Mouse (Mus musculus) lung, adult 2 months (tissue): ENCODE measurements around the gene Prpf31. TPM values are rescaled to one million over a fixed set of nuclear protein-coding genes. Genes with fewer than 3 reads are reported as not detected.

ENCODE experiments used
- DNase-seq: peaks from one replicate; pipeline ENCODE4 v3.0.0; 2022
- H3K4me1 ChIP-seq: fragments of 200-500 bp; 2 replicates; pipeline ENCODE4 v1.6.1; 2011; ENCODE audit warnings: low read length; ENCODE audit not compliant: control insufficient read depth, insufficient read depth
- H3K4me3 ChIP-seq: fragments of 200-500 bp; replicated peaks from 2 replicates; pipeline ENCODE3; 2011; ENCODE audit warnings: low read depth, mild to moderate bottlenecking, control low read depth, low read length; ENCODE audit errors: extremely low read depth
- CTCF ChIP-seq: fragments of 200-500 bp; IDR thresholded peaks from 2 replicates; pipeline ENCODE4 v1.5.1; 2011; ENCODE audit warnings: mild to moderate bottlenecking, low read length, control low read depth; ENCODE audit not compliant: insufficient read depth
- POLR2A ChIP-seq: fragments of 200-500 bp; IDR thresholded peaks from 2 replicates; pipeline ENCODE4 v1.6.1; 2011; ENCODE audit warnings: low read depth, mild to moderate bottlenecking, control low read depth, low read length, borderline replicate concordance; ENCODE audit errors: extremely low read depth
- WGBS: fragments of 180-500 bp; shearing (Covaris S2); methylation state at CpG from one replicate; pipeline ENCODE4 v1.1.7; 2018; 5-methylcytosine and 5-hydroxymethylcytosine counted together
- polyA plus RNA-seq: library from polyadenylated mRNA; depleted of rRNA; stranded (reverse); fragments of >200 nt; gene quantifications from 2 replicates; pipeline ENCODE4 v1.2.3, GENCODE M21; 2012

The Prpf31 gene
- polyA plus RNA-seq, 1 experiment, result 24.9 TPM

- no peak overlapping the region for H3K4me3 ChIP-seq
- TF ChIP-seq POLR2A (no peak), CTCF (no peak)
- no peaks in the 10 kb centered on the region for H3K4me1 ChIP-seq
- DNase-seq, result no peak
- WGBS, result 88% methylated on average over 14 of the region's 14 CpGs
Measured at GRCm38 (mm10) chr7:3658578-3658977, 28.8 kb downstream of the Prpf31 start.

DNA sequence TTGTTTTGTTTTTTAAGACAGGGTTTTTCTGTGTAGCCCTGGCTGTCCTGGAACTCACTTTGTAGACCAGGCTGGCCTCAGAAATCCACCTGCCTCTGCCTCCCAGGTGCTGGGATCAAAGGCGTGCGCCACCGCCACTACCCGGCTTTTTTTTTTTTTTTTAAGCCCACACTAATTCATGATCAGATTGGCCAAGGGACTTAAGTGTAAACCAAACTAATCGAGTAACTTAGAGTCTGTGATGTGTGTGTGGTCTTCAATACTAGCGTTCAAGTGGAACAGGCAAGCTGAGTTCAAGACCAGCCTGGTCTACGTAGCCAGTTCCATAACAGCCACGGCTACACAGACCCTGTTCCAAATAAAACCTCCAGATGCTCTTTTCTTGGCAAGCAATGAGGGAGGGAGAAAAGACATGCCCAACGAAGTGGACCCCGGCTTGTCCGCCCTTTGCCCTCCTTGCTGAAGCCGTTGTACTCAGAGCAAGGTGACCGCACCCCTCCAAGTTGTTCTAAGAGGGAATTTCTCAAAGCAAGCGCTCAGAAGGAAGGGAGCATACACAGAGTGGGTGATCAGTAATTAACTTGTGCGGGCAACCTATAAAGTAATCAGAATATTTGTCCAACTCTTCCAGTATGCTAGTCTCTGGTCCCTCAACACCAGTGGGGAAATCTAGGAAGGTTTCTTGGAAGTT lies 34.9 kb downstream of the Prpf31 start:
- no peak for DNase-seq
- 20% methylated on average over 15 of the region's 15 CpGs for WGBS
- Histone ChIP-seq H3K4me3 (peak overlapping the region; percentile 89), H3K4me1 (peaks cover 8% of the 10 kb centered on the region)
- TF ChIP-seq CTCF (no peak), POLR2A (no peak)

DNA sequence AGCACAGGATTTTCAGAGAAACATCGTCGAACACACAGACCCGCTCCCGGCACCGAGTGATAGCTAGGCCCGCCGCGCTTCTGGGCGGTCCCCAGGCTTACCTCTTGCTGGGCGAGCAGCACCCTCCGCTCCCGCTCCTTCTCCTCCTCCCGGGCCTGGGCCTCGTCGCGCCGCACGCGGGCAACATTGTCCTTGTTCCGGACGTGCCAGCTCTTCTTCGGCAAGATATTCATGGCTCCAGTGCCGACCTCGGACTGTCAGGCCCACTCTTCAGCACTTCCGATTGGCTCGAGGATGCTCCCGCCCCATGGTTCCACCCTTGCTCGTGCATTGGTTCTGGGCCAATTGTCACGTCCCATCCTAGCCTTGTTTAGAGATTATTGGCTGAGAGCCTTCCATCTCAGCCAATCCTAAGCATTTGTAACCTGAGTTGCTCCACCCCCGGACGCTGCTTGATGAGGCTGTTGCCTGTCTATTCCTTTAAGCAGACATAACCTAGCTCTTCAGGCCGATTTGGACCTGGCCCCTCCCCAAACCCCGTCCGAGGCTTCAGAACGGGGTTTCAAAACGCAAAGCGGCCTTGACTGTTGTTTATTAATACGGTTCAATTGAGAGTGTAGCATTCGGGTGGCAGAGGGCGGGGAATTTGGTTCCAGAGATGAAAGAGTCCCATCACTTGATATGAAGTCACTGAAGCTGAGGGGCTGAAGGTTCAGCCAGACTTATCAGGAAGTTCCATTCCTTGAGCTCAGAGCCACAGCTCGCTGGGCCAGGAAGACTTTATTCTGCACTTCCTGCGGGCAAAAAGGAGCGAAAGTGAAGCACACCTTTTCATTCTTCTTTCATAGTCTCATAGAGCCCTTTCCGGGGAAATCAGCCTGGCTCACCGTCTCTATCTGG lies 35.7 kb downstream of the Prpf31 start, which contains the start of gene Leng1:
Gene Leng1, minus strand, starts transcription at position 626 of the 900 bp plus-strand sequence.
- 2% methylated on average over 45 of the region's 45 CpGs for WGBS
- peak within 1 kb of the TSS; percentile 89 for H3K4me3 ChIP-seq
- peak; percentile 95 for DNase-seq
- no peak for TF ChIP-seq CTCF
- peak; percentile 97; the same call in 1 of the 2 replicates for TF ChIP-seq POLR2A
- peaks cover 8% of the 10 kb centered on the region for H3K4me1 ChIP-seq

GRCm38 (mm10) chr7:3666921-3667391 lies 37.2 kb downstream of the Prpf31 start:
- TF ChIP-seq POLR2A (no peak), CTCF (no peak)
- H3K4me3 ChIP-seq, result no peak overlapping the region
- 29% methylated on average over 14 of the region's 14 CpGs for WGBS

GRCm38 (mm10) chr7:3674507-3675227 lies 44.9 kb downstream of the Prpf31 start:
- DNase-seq, result peak; percentile 76
- WGBS, result 68% methylated on average over 10 of the region's 10 CpGs
- TF ChIP-seq CTCF (peak; percentile 99), POLR2A (no peak)
- Histone ChIP-seq H3K4me1 (no peaks in the 10 kb centered on the region), H3K4me3 (no peak overlapping the region)

More at GRCm38 (mm10) chr7:3666921-3667391, 37.2 kb downstream of the Prpf31 start:
- H3K4me1 ChIP-seq, result peaks cover 8% of the 10 kb centered on the region
- peak; percentile 17 for DNase-seq

GRCm38 (mm10) chr7:3675228-3675548 lies 45.4 kb downstream of the Prpf31 start:
- no peaks in the 10 kb centered on the region for H3K4me1 ChIP-seq
- no peak overlapping the region for H3K4me3 ChIP-seq
- 85% methylated on average over 3 of the region's 3 CpGs for WGBS
- no peak for TF ChIP-seq CTCF
- TF ChIP-seq POLR2A, result no peak
- no peak for DNase-seq

GRCm38 (mm10) chr7:3676371-3676770 lies 46.6 kb downstream of the Prpf31 start:
- TF ChIP-seq POLR2A (no peak), CTCF (no peak)
- H3K4me1 ChIP-seq, result no peaks in the 10 kb centered on the region
- H3K4me3 ChIP-seq, result no peak overlapping the region
- 70% methylated on average over 12 of the region's 12 CpGs for WGBS
- DNase-seq, result no peak

GRCm38 (mm10) chr7:3677342-3677741 lies 47.6 kb downstream of the Prpf31 start, which contains the start of gene Tmc4:
Tmc4 (minus strand) TSS chr7:3677553.
- Histone ChIP-seq H3K4me3 (peak within 1 kb of the TSS; percentile 65), H3K4me1 (no peaks in the 10 kb centered on the region)
- 0 out of 2 replicates have a peak, but pooled peaks have one; percentile 12 for TF ChIP-seq POLR2A
- TF ChIP-seq CTCF, result no peak
- 52% methylated on average over 9 of the region's 9 CpGs for WGBS
- DNase-seq, result peak; percentile 59
